Mouse (Mus musculus): ENCODE results near the gene Mcu. TPM values are rescaled to one million over a fixed set of nuclear protein-coding genes. Genes with fewer than 3 reads are reported as not detected.

The Mcu gene
- polyA plus RNA-seq, 1 experiment from 2014 or later, result 19.5 TPM

DNA sequence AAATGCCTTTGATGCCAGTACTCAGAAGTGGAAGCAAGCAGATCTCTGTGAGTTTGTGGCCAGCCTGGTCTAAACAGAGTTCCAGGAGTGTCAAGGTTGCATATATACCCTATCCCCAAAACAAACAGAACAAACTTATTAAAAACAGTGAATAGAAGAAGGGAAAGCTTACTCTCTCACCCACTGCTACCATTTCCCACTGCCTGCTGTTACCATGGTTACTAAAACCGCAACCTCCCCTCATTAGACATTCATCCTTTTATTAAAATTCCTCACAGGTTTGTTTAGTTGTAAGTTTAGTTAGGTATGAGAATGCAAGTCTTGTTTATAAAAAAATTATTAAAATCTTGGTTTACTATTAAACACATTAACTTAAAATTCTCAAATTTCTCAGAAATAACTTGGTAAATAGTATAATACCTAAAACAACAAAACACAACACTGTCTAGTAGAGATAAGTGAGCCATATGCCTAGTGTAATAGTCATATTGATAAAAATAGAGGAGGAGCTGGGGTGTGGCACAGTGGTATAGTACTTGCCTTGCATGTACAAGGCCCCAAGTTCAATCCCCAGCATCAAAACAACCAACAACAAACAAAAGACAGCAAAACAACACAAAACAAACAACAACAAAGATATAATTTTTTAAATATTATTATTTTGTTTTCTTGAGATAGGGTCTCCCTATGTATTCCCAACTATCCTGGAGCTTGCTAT is 34.5 kb downstream of the Mcu start:
- Histone ChIP-seq H3K9me3 (replicated peaks; ENCODE audit: control insufficient read depth, low read length) (no peaks in the 10 kb centered on the region), H3K4me1 (ENCODE audit: control insufficient read depth, insufficient read depth, low read length) (no peaks in the 10 kb centered on the region), H3K27ac (ENCODE audit: low read depth, low read length) (no peak overlapping the region), H3K9ac (ENCODE audit: low read length) (no peak overlapping the region), H3K36me3 (ENCODE audit: control insufficient read depth, insufficient read depth, low read length) (no peaks in the 10 kb centered on the region), H3K27me3 (replicated peaks; ENCODE audit: control insufficient read depth, insufficient read depth, low read length) (no peaks in the 10 kb centered on the region), H3K4me2 (ENCODE audit: low read length) (no peak overlapping the region), H3K4me3 (ENCODE audit: low read depth, low read length) (no peak overlapping the region)
- 23% methylated on average over 1 of the region's 1 CpGs for WGBS
- no peak for DNase-seq (ENCODE audit: low spot score)
- ATAC-seq, result no peak

DNA sequence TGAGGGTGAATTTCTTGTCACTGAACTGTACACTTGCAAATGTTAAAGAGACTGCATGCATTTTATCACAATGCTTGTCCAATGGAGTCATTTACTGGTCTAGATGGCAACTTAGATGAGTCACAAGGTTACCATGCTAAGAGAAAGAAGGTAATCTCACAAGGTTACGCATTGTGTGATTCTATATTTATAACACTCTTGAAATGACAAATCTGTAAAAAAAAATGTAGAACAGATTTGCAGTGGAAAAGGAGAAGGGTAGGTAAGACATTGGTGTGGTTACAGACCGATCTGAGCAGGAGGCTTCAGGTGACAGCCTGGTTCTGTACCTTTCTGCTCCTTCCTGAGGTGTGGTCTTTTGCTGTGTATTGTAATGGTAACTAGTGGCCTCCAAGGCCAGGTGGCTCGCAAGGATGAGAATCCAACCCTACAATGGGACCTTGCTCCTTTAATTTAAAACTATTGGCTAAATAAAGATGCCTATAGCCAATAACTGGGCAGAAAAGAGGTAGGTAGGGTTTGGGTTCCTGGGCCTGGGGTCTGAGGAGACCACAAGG is 35.8 kb downstream of the Mcu start:
- Histone ChIP-seq H3K4me3 (ENCODE audit: low read depth, low read length) (no peak overlapping the region), H3K9me3 (replicated peaks; ENCODE audit: control insufficient read depth, low read length) (no peaks in the 10 kb centered on the region), H3K9ac (ENCODE audit: low read length) (no peak overlapping the region), H3K27me3 (replicated peaks; ENCODE audit: control insufficient read depth, insufficient read depth, low read length) (no peaks in the 10 kb centered on the region), H3K27ac (ENCODE audit: low read depth, low read length) (no peak overlapping the region), H3K4me2 (ENCODE audit: low read length) (no peak overlapping the region), H3K36me3 (ENCODE audit: control insufficient read depth, insufficient read depth, low read length) (no peaks in the 10 kb centered on the region), H3K4me1 (ENCODE audit: control insufficient read depth, insufficient read depth, low read length) (no peaks in the 10 kb centered on the region)
- DNase-seq (ENCODE audit: low spot score), result no peak
- no peak for ATAC-seq
- WGBS, result 92% methylated on average over 3 of the region's 3 CpGs

DNA sequence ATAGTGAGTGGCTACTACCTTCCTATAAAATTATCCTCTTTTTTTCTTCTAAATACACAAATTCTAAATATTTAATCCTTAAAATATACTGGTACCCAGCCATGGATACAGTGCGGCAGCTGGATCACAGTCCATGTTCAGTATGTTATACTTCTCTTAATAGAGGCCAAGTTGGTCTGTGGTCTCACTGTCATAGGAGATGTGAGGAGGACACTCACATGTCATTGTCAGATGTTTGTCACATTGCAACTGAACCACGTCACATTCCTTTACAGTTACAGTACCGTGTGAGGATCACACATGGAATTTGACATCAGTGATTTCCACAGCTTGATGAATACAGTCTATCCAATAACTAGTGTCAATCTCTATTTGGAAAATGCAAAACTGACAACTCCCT is 36.8 kb downstream of the Mcu start:
- Histone ChIP-seq H3K9ac (ENCODE audit: low read length) (no peak overlapping the region), H3K4me1 (ENCODE audit: control insufficient read depth, insufficient read depth, low read length) (no peaks in the 10 kb centered on the region), H3K27ac (ENCODE audit: low read depth, low read length) (no peak overlapping the region), H3K9me3 (replicated peaks; ENCODE audit: control insufficient read depth, low read length) (no peaks in the 10 kb centered on the region), H3K36me3 (ENCODE audit: control insufficient read depth, insufficient read depth, low read length) (no peaks in the 10 kb centered on the region), H3K27me3 (replicated peaks; ENCODE audit: control insufficient read depth, insufficient read depth, low read length) (no peaks in the 10 kb centered on the region), H3K4me2 (ENCODE audit: low read length) (no peak overlapping the region), H3K4me3 (ENCODE audit: low read depth, low read length) (no peak overlapping the region)
- WGBS, result 90% methylated on average over 3 of the region's 3 CpGs
- ATAC-seq (no peak), DNase-seq (ENCODE audit: low spot score) (no peak)

DNA sequence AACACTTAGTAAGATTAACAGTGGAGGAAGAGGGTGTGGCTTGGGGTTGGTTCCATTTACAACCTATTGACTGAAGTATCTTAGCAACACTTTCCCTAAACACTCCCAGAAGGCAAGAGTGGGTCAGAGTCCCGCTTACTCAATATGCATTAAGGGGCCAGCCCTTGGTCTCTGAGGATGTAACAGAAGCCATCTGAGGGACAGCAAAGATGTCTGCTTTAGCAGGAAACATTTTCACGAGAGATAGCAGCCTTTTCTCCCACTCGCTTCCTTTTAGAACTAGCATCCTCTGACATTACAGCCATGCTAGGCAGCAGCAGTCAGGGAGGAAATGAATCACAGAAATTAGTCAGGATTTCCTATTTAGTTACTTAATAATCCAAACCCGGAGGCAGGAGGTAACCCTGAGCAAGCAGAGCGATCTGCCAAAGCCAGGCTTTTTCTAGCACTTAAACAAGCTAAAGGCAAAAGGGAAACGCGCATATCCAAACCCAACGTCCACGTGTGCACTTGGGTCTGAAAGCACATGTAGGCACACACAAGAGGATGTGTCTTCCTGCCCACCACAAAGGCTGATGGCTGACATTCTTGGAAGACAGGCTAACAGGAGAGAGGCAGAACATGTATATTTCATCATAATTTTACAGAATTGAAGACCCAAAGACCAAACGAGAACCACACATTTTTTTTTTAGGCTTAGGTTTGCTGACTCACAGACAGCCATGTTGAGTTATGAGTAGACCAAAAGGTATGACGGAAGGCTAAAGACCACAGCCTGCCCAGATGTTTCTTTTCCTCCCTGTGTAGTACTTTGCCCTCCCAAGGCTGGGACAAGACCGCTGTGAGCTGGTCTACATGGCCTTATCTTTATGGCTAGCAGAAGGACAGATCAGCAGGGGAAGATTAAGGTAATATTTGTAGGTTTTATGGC is 38.4 kb downstream of the Mcu start:
- Histone ChIP-seq H3K27me3 (replicated peaks; ENCODE audit: control insufficient read depth, insufficient read depth, low read length) (no peaks in the 10 kb centered on the region), H3K9me3 (replicated peaks; ENCODE audit: control insufficient read depth, low read length) (peaks cover 2% of the 10 kb centered on the region; the same call in 1 of the 2 replicates), H3K4me3 (ENCODE audit: low read depth, low read length) (no peak overlapping the region), H3K4me2 (ENCODE audit: low read length) (no peak overlapping the region), H3K36me3 (ENCODE audit: control insufficient read depth, insufficient read depth, low read length) (no peaks in the 10 kb centered on the region), H3K9ac (ENCODE audit: low read length) (no peak overlapping the region), H3K27ac (ENCODE audit: low read depth, low read length) (no peak overlapping the region), H3K4me1 (ENCODE audit: control insufficient read depth, insufficient read depth, low read length) (no peaks in the 10 kb centered on the region)
- DNase-seq (ENCODE audit: low spot score) (no peak), ATAC-seq (no peak)
- WGBS, result 80% methylated on average over 12 of the region's 12 CpGs

DNA sequence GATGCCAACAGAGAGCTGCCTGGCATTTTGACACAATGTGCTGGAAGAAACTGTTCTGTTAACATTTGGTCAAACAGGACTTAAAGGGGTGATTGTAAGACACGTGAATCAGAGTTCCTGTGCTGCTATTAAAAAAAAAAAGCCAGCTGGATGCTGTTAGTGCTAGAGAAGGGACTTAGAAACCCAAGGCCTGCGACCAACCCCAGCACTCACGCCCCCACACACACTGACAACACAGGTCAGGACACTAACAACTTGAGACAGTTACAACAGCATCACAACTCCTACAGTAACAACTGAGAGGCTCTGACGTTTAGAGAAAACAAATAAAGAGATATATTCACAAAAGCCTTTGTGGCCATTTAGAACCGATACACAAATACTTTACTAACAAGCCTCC is 40.2 kb downstream of the Mcu start:
- Histone ChIP-seq H3K36me3 (ENCODE audit: control insufficient read depth, insufficient read depth, low read length) (no peaks in the 10 kb centered on the region), H3K27me3 (replicated peaks; ENCODE audit: control insufficient read depth, insufficient read depth, low read length) (no peaks in the 10 kb centered on the region), H3K4me2 (ENCODE audit: low read length) (no peak overlapping the region), H3K4me1 (ENCODE audit: control insufficient read depth, insufficient read depth, low read length) (no peaks in the 10 kb centered on the region), H3K4me3 (ENCODE audit: low read depth, low read length) (no peak overlapping the region), H3K9me3 (replicated peaks; ENCODE audit: control insufficient read depth, low read length) (peaks cover 8% of the 10 kb centered on the region; the same call in 1 of the 2 replicates), H3K9ac (ENCODE audit: low read length) (no peak overlapping the region), H3K27ac (ENCODE audit: low read depth, low read length) (no peak overlapping the region)
- WGBS, result 53% methylated on average over 5 of the region's 5 CpGs
- ATAC-seq, result no peak
- no peak for DNase-seq (ENCODE audit: low spot score)

DNA sequence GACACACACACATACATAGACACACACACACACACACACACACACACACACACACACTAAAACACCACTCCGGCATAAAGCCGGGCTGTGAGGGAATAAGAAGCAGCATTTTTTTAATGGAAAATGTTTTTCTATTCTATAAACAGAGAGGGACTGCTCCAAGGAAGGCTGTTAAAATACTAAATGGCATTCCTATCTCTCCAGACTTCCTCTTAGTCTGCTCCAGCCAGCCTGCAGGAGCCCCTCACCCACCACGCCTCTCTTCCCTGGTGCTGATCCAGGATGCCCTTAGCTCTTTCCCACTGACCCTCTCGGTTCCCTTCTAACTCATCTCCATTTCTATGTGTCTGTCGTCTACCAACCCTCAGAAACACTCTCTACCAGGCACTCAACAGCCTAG is 44.5 kb downstream of the Mcu start:
- ATAC-seq, result no peak
- H3K36me3 ChIP-seq (ENCODE audit: control insufficient read depth, insufficient read depth, low read length), result no peaks in the 10 kb centered on the region
- 96% methylated on average over 5 of the region's 5 CpGs for WGBS
- H3K9ac ChIP-seq (ENCODE audit: low read length), result no peak overlapping the region
- no peak overlapping the region for H3K4me2 ChIP-seq (ENCODE audit: low read length)
- peaks cover 8% of the 10 kb centered on the region; the same call in 1 of the 2 replicates for H3K9me3 ChIP-seq (replicated peaks; ENCODE audit: control insufficient read depth, low read length)
- no peak overlapping the region for H3K4me3 ChIP-seq (ENCODE audit: low read depth, low read length)
- no peak overlapping the region for H3K27ac ChIP-seq (ENCODE audit: low read depth, low read length)
- no peaks in the 10 kb centered on the region for H3K27me3 ChIP-seq (replicated peaks; ENCODE audit: control insufficient read depth, insufficient read depth, low read length)
- DNase-seq (ENCODE audit: low spot score), result no peak
- H3K4me1 ChIP-seq (ENCODE audit: control insufficient read depth, insufficient read depth, low read length), result 0 out of 2 replicates have a peak, but pooled peaks cover 4% of the 10 kb centered on the region

DNA sequence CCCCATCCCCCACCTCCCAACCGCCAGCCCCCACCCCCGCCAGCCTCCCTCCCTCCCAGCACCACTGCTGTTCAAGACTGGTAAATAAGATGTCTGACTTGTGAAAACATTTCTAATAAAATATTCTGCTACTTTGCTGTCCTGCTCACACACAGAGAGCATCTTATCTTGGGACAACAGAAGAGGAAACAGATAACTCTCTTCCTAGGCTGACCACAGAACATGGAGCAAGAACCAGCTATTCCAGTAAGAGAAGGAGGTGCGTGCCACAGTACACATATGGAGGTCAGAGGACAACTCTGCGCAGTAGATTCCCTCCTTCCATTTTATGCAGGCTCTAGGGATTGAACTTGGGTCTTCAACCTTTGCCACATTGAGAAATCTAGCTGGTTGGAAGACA is 45.2 kb downstream of the Mcu start:
- Histone ChIP-seq H3K9ac (ENCODE audit: low read length) (no peak overlapping the region), H3K4me3 (ENCODE audit: low read depth, low read length) (no peak overlapping the region), H3K4me2 (ENCODE audit: low read length) (no peak overlapping the region), H3K4me1 (ENCODE audit: control insufficient read depth, insufficient read depth, low read length) (0 out of 2 replicates have a peak, but pooled peaks cover 4% of the 10 kb centered on the region), H3K27ac (ENCODE audit: low read depth, low read length) (no peak overlapping the region), H3K9me3 (replicated peaks; ENCODE audit: control insufficient read depth, low read length) (peaks cover 8% of the 10 kb centered on the region; the same call in 1 of the 2 replicates), H3K27me3 (replicated peaks; ENCODE audit: control insufficient read depth, insufficient read depth, low read length) (no peaks in the 10 kb centered on the region), H3K36me3 (ENCODE audit: control insufficient read depth, insufficient read depth, low read length) (no peaks in the 10 kb centered on the region)
- no peak for ATAC-seq
- no peak for DNase-seq (ENCODE audit: low spot score)
- WGBS, result 93% methylated on average over 4 of the region's 4 CpGs

DNA sequence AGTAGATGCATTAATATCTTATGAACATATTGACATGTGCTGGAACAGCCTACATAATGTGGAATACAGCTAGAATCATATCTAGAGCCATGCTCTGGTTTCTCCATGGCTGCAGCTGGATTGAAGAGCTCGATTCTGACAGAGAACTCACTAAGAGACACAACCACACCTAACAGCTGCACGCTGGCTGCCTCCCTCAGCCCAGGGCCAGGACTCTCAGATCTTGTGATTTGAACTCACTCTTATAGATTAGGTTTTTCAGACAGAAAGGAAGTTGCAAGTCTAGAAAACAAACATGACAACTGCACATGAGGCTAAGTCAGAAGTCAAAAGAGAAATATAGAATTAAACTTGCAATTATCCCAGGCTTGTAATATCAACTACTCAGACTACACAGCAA is 45.7 kb downstream of the Mcu start:
- WGBS, result 87% methylated on average over 2 of the region's 2 CpGs
- no peaks in the 10 kb centered on the region for H3K36me3 ChIP-seq (ENCODE audit: control insufficient read depth, insufficient read depth, low read length)
- no peak for DNase-seq (ENCODE audit: low spot score)
- 0 out of 2 replicates have a peak, but pooled peaks cover 4% of the 10 kb centered on the region for H3K4me1 ChIP-seq (ENCODE audit: control insufficient read depth, insufficient read depth, low read length)
- H3K9me3 ChIP-seq (replicated peaks; ENCODE audit: control insufficient read depth, low read length), result peaks cover 8% of the 10 kb centered on the region; the same call in 1 of the 2 replicates
- no peaks in the 10 kb centered on the region for H3K27me3 ChIP-seq (replicated peaks; ENCODE audit: control insufficient read depth, insufficient read depth, low read length)
- no peak for ATAC-seq
- no peak overlapping the region for H3K9ac ChIP-seq (ENCODE audit: low read length)
- H3K27ac ChIP-seq (ENCODE audit: low read depth, low read length), result no peak overlapping the region
- no peak overlapping the region for H3K4me2 ChIP-seq (ENCODE audit: low read length)
- H3K4me3 ChIP-seq (ENCODE audit: low read depth, low read length), result no peak overlapping the region

All from forebrain, embryonic 14.5 days (tissue).